Mouse (Mus musculus): ENCODE data around the gene Mtus2. TPM values are rescaled to one million over a fixed set of nuclear protein-coding genes. Genes with fewer than 3 reads are reported as not detected.

Mtus2 gene
- total RNA-seq (2012; rRNA removed) (0.07 and 0.08 TPM in 2 replicates), polyA plus RNA-seq (2012; ENCODE audit: insufficient read depth in 1 of 2, insufficient read length in 2 of 2, low read depth in 1 of 2, low replicate concordance in 2 of 2, missing spikeins in 1 of 2) (not detected)

DNA sequence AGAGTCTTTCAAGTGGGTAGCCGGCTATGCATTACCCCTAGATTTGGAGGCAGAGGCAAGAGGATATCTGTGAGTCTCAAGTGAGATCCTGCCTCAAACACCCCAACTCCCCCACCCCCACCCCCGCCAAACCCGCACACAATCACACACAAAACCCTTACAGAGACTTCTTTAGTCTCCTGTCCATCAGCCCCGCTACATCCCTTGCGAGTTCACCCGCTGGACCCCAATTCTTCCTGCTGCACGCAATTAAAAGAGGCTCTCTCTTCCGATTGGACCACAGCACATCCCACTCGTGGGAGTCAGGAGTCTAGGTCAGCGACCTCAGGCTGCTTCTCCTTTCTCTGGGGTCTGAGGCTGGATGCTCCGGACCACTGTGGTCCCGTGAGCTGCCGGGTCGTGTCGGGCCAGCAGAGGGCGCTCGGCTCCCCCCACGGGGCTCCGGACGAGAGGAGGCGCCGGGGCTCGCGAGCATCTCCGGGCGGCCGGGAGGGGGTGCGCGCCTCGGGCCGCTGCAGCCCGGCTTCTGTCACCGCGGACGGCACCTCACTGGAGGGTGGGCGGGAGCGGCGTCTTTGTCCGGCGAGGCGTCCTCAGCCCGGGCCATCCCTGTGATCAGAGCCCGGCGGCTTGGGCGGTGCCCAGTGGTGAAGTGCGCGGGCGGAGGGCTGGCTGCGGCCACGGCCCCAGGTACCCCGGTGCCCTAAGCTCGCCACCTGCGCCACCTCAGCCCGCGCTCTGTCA lies at the start of gene Mtus2:
Gene Mtus2, plus strand, starts transcription at position 500 of the 744 bp plus-strand sequence.
- no peaks in the 10 kb centered on the region for H3K27me3 ChIP-seq (ENCODE audit: control insufficient read depth in 1 of 2, insufficient read depth in 2 of 2, low read length in 2 of 2)
- no peak within 1 kb of the TSS for H3K9ac ChIP-seq (ENCODE audit: control insufficient read depth, low read depth, low read length, poor library complexity, severe bottlenecking)
- H3K9me3 ChIP-seq (replicated peaks; ENCODE audit: insufficient read depth, low read length), result no peaks in the 10 kb centered on the region
- no peak within 1 kb of the TSS for H3K27ac ChIP-seq (ENCODE audit: control insufficient read depth, low read depth, low read length)
- H3K79me2 ChIP-seq (ENCODE audit: control insufficient read depth, insufficient read depth, low read length, poor library complexity), result no peaks in the 10 kb centered on the region
- H3K4me3 ChIP-seq (ENCODE audit: control insufficient read depth in 1 of 2, insufficient read depth in 1 of 2, low read depth in 2 of 2, low read length in 2 of 2), result no peak within 1 kb of the TSS
- no peak for DNase-seq (ENCODE audit: low read depth, low spot score)
- no peaks in the 10 kb centered on the region; a peak in 1 of 4 replicates for H3K4me1 ChIP-seq (ENCODE audit: control insufficient read depth in 1 of 2, insufficient read depth in 2 of 2, low read length in 2 of 2)
- H3K36me3 ChIP-seq (ENCODE audit: control insufficient read depth in 1 of 2, insufficient read depth in 2 of 2, low read length in 2 of 2), result no peaks in the 10 kb centered on the region
- TF ChIP-seq MXI1 (IDR thresholded peaks at IDR 0.05; ENCODE audit: low read depth, low read length) (no peak), NELFE (IDR thresholded peaks at IDR 0.05; ENCODE audit: low read depth, low read length) (no peak), MYC (IDR thresholded peaks at IDR 0.05; ENCODE audit: low read depth, low read length) (no peak), ELF1 (IDR thresholded peaks at IDR 0.05; ENCODE audit: low read depth, low read length) (no peak), TAL1 (IDR thresholded peaks at IDR 0.05; ENCODE audit: low read length) (no peak), BHLHE40 (IDR thresholded peaks at IDR 0.05; ENCODE audit: borderline replicate concordance, low read depth, low read length) (no peak), POLR2AphosphoS5 (IDR thresholded peaks at IDR 0.05; ENCODE audit: borderline replicate concordance, low read depth, low read length) (no peak), USF2 (IDR thresholded peaks at IDR 0.05; ENCODE audit: borderline replicate concordance in 1 of 2, insufficient read depth in 1 of 2, low read depth in 1 of 2, low read length in 2 of 2) (no peak), ZKSCAN1 (IDR thresholded peaks at IDR 0.05; ENCODE audit: low read depth, low read length) (no peak)

DNA sequence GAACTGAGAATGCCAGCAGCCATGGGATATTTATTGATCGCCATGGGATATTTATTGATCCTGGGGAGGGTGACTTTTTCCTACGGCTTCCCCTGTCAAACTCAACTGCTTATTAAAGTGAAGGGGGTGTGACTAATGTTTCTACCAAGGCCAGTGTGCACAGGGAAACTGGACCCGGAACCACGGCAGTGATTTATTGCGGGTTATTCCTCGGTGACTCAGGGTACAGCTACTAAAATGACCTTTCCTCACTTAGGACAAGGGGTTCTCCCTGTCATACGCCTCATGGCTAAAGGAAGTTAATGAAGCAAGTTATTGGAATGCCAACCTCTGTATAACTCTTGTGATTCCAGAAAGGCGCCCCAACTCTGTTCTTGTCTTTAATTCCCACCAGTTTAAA lies 49.3 kb upstream of the Mtus2 start:
- Histone ChIP-seq H3K4me3 (ENCODE audit: control insufficient read depth in 1 of 2, insufficient read depth in 1 of 2, low read depth in 2 of 2, low read length in 2 of 2) (no peak overlapping the region), H3K36me3 (ENCODE audit: control insufficient read depth in 1 of 2, insufficient read depth in 2 of 2, low read length in 2 of 2) (no peaks in the 10 kb centered on the region), H3K9ac (ENCODE audit: control insufficient read depth, low read depth, low read length, poor library complexity, severe bottlenecking) (no peak overlapping the region), H3K79me2 (ENCODE audit: control insufficient read depth, insufficient read depth, low read length, poor library complexity) (no peaks in the 10 kb centered on the region), H3K27me3 (ENCODE audit: control insufficient read depth in 1 of 2, insufficient read depth in 2 of 2, low read length in 2 of 2) (no peaks in the 10 kb centered on the region), H3K4me1 (ENCODE audit: control insufficient read depth in 1 of 2, insufficient read depth in 2 of 2, low read length in 2 of 2) (no peaks in the 10 kb centered on the region), H3K9me3 (replicated peaks; ENCODE audit: insufficient read depth, low read length) (no peaks in the 10 kb centered on the region), H3K27ac (ENCODE audit: control insufficient read depth, low read depth, low read length) (no peak overlapping the region)
- no peak for TF ChIP-seq NRF1 (IDR thresholded peaks at IDR 0.05; ENCODE audit: insufficient read depth, low read depth, low read length, poor library complexity, severe bottlenecking)
- TF ChIP-seq ZKSCAN1 (IDR thresholded peaks at IDR 0.05; ENCODE audit: low read depth, low read length), result no peak
- TF ChIP-seq MXI1 (IDR thresholded peaks at IDR 0.05; ENCODE audit: low read depth, low read length), result no peak
- no peak for TF ChIP-seq RCOR1 (IDR thresholded peaks at IDR 0.05; ENCODE audit: low read depth, low read length)
- TF ChIP-seq CHD1 (IDR thresholded peaks at IDR 0.05; ENCODE audit: low read depth, low read length), result no peak
- TF ChIP-seq MAX (IDR thresholded peaks at IDR 0.05; ENCODE audit: low read length), result no peak
- TF ChIP-seq E2F4 (IDR thresholded peaks at IDR 0.05; ENCODE audit: borderline replicate concordance, low read depth, low read length), result no peak
- TF ChIP-seq ZMIZ1 (IDR thresholded peaks at IDR 0.05; ENCODE audit: low read depth, low read length), result no peak
- no peak for TF ChIP-seq EP300 (IDR thresholded peaks at IDR 0.05; ENCODE audit: low read depth in 1 of 2, low read length in 2 of 2)
- no peak for TF ChIP-seq RAD21 (IDR thresholded peaks at IDR 0.05; ENCODE audit: low read depth, low read length)
- no peak for TF ChIP-seq BHLHE40 (IDR thresholded peaks at IDR 0.05; ENCODE audit: borderline replicate concordance, low read depth, low read length)
- TF ChIP-seq ELF1 (IDR thresholded peaks at IDR 0.05; ENCODE audit: low read depth, low read length), result no peak
- DNase-seq (ENCODE audit: low read depth, low spot score), result no peak
